Mouse (Mus musculus): ENCODE results near the gene Prkce. TPM values are rescaled to one million over a fixed set of nuclear protein-coding genes. Genes with fewer than 3 reads are reported as not detected.

The Prkce gene
- polyA plus RNA-seq, 1 experiment from 2014 or later = 4.4 TPM

- no peak overlapping the region for H3K4me3 ChIP-seq
- no peak overlapping the region for H3K27ac ChIP-seq
- no peaks in the 10 kb centered on the region for H3K9me3 ChIP-seq
- no peaks in the 10 kb centered on the region for H3K36me3 ChIP-seq
- no peaks in the 10 kb centered on the region for H3K27me3 ChIP-seq (ENCODE audit: insufficient read depth, poor library complexity, severe bottlenecking)
- no peak for DNase-seq (ENCODE audit: low spot score)
- H3K4me1 ChIP-seq (replicated peaks) = peaks cover 5% of the 10 kb centered on the region; the same call in 1 of the 2 replicates
- WGBS = 87% methylated on average over 8 of the region's 8 CpGs
Observed at GRCm38 (mm10) chr17:86610271-86610969, 442.8 kb downstream of the Prkce start.

DNA sequence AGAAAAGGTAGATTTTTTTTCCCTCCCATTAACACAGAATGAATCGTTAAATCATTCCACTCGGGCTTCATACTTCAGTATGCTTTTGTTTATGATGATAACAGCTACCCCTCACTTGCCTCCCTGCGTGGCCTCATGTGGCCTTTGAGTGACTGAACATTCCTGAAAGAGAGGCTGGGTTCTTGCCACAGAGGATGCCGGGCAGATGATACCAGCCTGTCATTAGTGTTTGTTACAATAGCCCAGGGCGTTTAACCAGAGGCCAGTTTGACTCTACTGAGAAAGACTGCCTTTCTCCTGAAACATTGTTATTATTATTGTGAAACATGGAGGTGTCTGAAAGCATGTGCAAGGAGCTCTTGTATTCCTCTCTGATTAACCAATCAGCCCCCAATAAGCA is 444.2 kb downstream of the Prkce start:
- H3K36me3 ChIP-seq = no peaks in the 10 kb centered on the region
- no peaks in the 10 kb centered on the region for H3K9me3 ChIP-seq
- H3K4me3 ChIP-seq = no peak overlapping the region
- no peaks in the 10 kb centered on the region for H3K27me3 ChIP-seq (ENCODE audit: insufficient read depth, poor library complexity, severe bottlenecking)
- peaks cover 5% of the 10 kb centered on the region; the same call in 1 of the 2 replicates for H3K4me1 ChIP-seq (replicated peaks)
- WGBS = 79% methylated on average over 5 of the region's 5 CpGs
- no peak for DNase-seq (ENCODE audit: low spot score)
- H3K27ac ChIP-seq = no peak overlapping the region

DNA sequence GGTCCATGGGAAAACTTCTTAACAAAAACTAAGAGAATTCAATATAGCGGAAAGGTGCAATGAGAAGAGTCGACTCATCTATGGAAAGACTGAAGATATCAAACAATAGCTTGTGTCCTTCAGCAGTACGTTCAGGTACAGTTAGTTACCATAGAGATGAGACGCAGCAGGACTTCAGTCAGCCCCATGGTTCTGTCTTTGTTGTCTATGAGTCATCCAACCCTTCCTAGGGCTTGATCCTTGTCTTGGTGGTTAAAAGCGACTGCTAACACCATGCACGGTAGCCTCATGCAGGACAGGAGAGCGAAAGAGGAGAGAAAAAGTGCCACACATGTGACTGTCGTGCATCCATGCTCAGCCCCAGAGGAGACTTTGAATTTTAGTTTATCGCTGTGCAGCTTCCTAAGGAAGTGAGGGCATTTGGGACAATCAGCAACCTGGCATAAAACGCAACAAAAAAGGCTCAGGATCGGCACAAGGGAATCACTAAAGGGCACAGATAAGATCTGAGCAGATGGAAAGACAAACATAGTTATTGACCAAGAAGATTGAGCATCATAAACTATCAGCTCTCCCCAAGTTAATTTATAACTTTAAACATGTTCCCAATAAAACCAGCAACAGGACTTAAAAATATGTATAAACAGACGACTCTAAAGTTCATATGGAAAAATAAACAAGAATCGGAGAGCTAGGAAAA is 448.2 kb downstream of the Prkce start:
- no peak for DNase-seq (ENCODE audit: low spot score)
- WGBS = 87% methylated on average over 13 of the region's 13 CpGs
- Histone ChIP-seq H3K27ac (no peak overlapping the region), H3K4me3 (no peak overlapping the region), H3K27me3 (ENCODE audit: insufficient read depth, poor library complexity, severe bottlenecking) (no peaks in the 10 kb centered on the region), H3K36me3 (no peaks in the 10 kb centered on the region), H3K4me1 (replicated peaks) (peaks cover 21% of the 10 kb centered on the region), H3K9me3 (no peaks in the 10 kb centered on the region)

DNA sequence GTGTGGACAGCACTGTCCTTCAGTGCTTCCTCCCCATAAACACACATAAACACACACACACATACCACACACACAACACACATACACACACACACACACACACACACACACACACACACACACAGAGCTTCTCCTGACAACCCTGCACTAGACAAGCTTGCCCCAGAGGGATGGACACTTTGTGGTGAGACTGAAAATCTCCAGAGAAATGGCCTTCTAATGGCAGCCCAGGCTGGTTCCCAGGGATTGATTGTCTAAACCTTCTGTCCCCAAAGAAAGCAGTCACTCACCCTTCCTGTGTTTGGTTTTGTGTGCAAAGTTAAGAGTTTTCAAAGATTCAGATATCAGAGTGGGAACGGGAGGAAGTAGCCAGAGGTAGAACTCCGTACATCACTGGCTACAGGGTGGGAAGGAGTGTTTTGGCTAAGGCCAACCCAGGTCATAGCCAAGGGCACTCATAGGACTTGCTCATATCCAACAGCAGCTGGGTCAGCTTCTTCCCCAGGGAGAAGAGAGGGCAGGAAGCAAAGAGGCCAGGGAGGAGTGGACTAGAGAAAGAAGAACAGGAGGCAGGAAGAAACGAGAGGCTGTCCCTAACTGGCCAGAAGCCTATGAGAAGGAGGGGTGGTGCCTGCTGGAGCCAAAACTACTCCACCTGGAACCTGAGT is 450.1 kb downstream of the Prkce start:
- Histone ChIP-seq H3K27me3 (ENCODE audit: insufficient read depth, poor library complexity, severe bottlenecking) (no peaks in the 10 kb centered on the region), H3K4me3 (no peak overlapping the region), H3K4me1 (replicated peaks) (peaks cover 21% of the 10 kb centered on the region), H3K36me3 (no peaks in the 10 kb centered on the region), H3K9me3 (no peaks in the 10 kb centered on the region), H3K27ac (peak overlapping the region; percentile 36; the same call in 1 of the 2 replicates)
- WGBS = 61% methylated on average over 3 of the region's 3 CpGs
- no peak for DNase-seq (ENCODE audit: low spot score)

GRCm38 (mm10) chr17:86618431-86618861 is 450.9 kb downstream of the Prkce start:
- 75% methylated on average over 4 of the region's 4 CpGs for WGBS
- Histone ChIP-seq H3K4me1 (replicated peaks) (peaks cover 21% of the 10 kb centered on the region), H3K9me3 (no peaks in the 10 kb centered on the region), H3K27me3 (ENCODE audit: insufficient read depth, poor library complexity, severe bottlenecking) (no peaks in the 10 kb centered on the region), H3K27ac (peak overlapping the region; percentile 36; the same call in 1 of the 2 replicates), H3K36me3 (no peaks in the 10 kb centered on the region), H3K4me3 (no peak overlapping the region)
- peak; percentile 15 for DNase-seq (ENCODE audit: low spot score)

DNA sequence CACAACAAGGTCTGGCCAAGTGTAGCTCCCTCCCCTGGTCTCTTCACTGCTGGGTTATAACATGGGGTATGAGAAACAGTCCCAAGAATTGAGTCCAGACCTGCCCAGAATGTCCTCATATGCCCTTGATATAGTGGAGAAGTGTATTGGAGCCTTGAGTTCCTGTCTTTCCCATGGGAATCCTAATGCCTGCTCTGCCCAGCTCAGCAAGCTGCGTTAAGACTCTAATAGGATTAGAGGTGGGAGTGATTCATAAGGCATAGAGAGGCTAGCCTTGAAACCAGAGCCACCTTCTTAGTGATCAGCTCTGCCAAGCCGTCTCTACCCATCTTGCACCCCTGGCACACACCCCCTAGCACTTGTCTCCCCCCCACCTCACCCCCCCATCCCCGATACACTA is 455.3 kb downstream of the Prkce start:
- no peaks in the 10 kb centered on the region for H3K36me3 ChIP-seq
- no peak for DNase-seq (ENCODE audit: low spot score)
- H3K27me3 ChIP-seq (ENCODE audit: insufficient read depth, poor library complexity, severe bottlenecking) = no peaks in the 10 kb centered on the region
- H3K4me3 ChIP-seq = no peak overlapping the region
- 86% methylated on average over 3 of the region's 3 CpGs for WGBS
- no peak overlapping the region for H3K27ac ChIP-seq
- H3K9me3 ChIP-seq = no peaks in the 10 kb centered on the region
- peaks cover 9% of the 10 kb centered on the region for H3K4me1 ChIP-seq (replicated peaks)

GRCm38 (mm10) chr17:86626523-86626922 is 458.9 kb downstream of the Prkce start:
- DNase-seq (ENCODE audit: low spot score) = no peak
- no peak overlapping the region for H3K4me3 ChIP-seq
- H3K36me3 ChIP-seq = 0 out of 2 replicates have a peak, but pooled peaks cover 9% of the 10 kb centered on the region
- H3K27ac ChIP-seq = no peak overlapping the region
- H3K4me1 ChIP-seq (replicated peaks) = no peaks in the 10 kb centered on the region
- H3K27me3 ChIP-seq (ENCODE audit: insufficient read depth, poor library complexity, severe bottlenecking) = no peaks in the 10 kb centered on the region
- WGBS = 93% methylated on average over 6 of the region's 6 CpGs
- no peaks in the 10 kb centered on the region for H3K9me3 ChIP-seq

GRCm38 (mm10) chr17:86633131-86633530 is 465.5 kb downstream of the Prkce start:
- Histone ChIP-seq H3K27ac (no peak overlapping the region), H3K27me3 (ENCODE audit: insufficient read depth, poor library complexity, severe bottlenecking) (no peaks in the 10 kb centered on the region), H3K4me3 (no peak overlapping the region), H3K4me1 (replicated peaks) (no peaks in the 10 kb centered on the region), H3K9me3 (no peaks in the 10 kb centered on the region), H3K36me3 (0 out of 2 replicates have a peak, but pooled peaks cover 9% of the 10 kb centered on the region)
- WGBS = 86% methylated on average over 4 of the region's 4 CpGs
- DNase-seq (ENCODE audit: low spot score) = no peak

DNA sequence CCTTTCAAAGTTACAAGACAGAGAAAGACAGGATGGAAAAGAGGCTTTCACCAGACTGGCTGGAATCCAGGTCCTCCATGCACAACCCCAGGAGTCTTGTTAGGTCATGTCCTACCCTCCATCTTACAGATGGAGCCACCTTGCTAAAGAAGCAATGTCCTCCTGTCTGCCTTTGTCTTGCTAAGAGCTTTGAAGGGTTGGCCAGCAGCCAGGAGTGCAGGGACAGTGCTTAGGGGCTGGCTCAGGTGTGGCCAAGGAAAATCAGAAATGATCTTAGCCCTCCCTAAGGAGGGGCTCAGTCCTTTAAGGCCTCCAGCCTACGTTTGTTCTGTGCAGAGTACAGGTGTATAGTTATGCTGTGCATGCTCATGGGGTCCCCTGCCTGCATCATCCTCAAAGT is 469.7 kb downstream of the Prkce start:
- Histone ChIP-seq H3K4me3 (no peak overlapping the region), H3K27ac (no peak overlapping the region), H3K27me3 (ENCODE audit: insufficient read depth, poor library complexity, severe bottlenecking) (no peaks in the 10 kb centered on the region), H3K9me3 (no peaks in the 10 kb centered on the region), H3K36me3 (no peaks in the 10 kb centered on the region), H3K4me1 (replicated peaks) (no peaks in the 10 kb centered on the region)
- WGBS = 85% methylated on average over 1 of the region's 1 CpGs
- no peak for DNase-seq (ENCODE audit: low spot score)

DNA sequence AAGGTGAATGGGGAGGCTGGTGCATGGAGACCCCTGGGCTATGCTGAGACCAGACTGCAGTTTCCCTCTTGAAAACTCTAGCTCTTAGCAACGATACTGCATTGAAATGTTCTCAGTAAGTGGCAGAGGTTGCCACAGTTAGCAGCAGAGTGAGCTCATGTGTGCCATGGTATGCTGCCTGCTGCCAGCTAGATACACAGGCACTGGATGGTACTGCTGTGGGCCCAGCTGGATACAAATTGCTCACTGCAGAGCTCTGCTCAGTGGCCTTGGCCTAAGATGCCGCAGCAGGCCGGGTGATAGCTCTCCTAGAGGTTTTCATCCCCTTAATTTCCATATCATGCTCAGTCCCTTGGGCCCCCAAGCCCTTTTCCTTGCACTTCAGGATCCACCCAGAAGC is 471.7 kb downstream of the Prkce start:
- H3K27me3 ChIP-seq (ENCODE audit: insufficient read depth, poor library complexity, severe bottlenecking) = no peaks in the 10 kb centered on the region
- H3K27ac ChIP-seq = no peak overlapping the region
- no peak overlapping the region for H3K4me3 ChIP-seq
- WGBS = 82% methylated on average over 3 of the region's 3 CpGs
- no peaks in the 10 kb centered on the region for H3K36me3 ChIP-seq
- H3K4me1 ChIP-seq (replicated peaks) = no peaks in the 10 kb centered on the region
- H3K9me3 ChIP-seq = no peaks in the 10 kb centered on the region
- no peak for DNase-seq (ENCODE audit: low spot score)

DNA sequence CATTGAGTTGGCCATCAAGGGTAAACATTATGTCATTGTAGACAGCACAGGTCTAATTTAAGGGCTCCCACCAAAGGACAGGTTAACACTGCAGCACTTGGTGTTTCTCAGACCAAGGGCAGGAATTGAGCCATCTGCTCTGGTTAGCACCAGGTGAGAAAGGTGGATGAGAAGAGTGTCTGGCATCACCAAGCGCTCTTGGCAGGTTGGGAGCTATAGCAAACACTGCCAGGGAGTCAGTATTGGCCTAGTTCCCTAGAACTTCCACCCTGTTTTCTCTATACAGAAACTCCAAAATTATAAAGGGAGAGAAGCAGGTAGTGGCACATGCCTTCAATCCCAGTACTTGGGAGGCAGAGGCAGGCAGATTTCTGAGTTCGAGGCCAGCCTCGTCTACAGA is 479.6 kb downstream of the Prkce start:
- no peaks in the 10 kb centered on the region for H3K27me3 ChIP-seq (ENCODE audit: insufficient read depth, poor library complexity, severe bottlenecking)
- no peaks in the 10 kb centered on the region for H3K9me3 ChIP-seq
- H3K36me3 ChIP-seq = no peaks in the 10 kb centered on the region
- DNase-seq (ENCODE audit: low spot score) = no peak
- no peak overlapping the region for H3K4me3 ChIP-seq
- 95% methylated on average over 3 of the region's 3 CpGs for WGBS
- H3K27ac ChIP-seq = no peak overlapping the region
- no peaks in the 10 kb centered on the region for H3K4me1 ChIP-seq (replicated peaks)

GRCm38 (mm10) chr17:86648856-86649435 is 481.4 kb downstream of the Prkce start:
- no peak overlapping the region for H3K4me3 ChIP-seq
- no peak overlapping the region for H3K27ac ChIP-seq
- DNase-seq (ENCODE audit: low spot score) = no peak
- no peaks in the 10 kb centered on the region for H3K9me3 ChIP-seq
- 89% methylated on average over 12 of the region's 12 CpGs for WGBS
- H3K27me3 ChIP-seq (ENCODE audit: insufficient read depth, poor library complexity, severe bottlenecking) = no peaks in the 10 kb centered on the region
- H3K4me1 ChIP-seq (replicated peaks) = no peaks in the 10 kb centered on the region
- no peaks in the 10 kb centered on the region for H3K36me3 ChIP-seq

DNA sequence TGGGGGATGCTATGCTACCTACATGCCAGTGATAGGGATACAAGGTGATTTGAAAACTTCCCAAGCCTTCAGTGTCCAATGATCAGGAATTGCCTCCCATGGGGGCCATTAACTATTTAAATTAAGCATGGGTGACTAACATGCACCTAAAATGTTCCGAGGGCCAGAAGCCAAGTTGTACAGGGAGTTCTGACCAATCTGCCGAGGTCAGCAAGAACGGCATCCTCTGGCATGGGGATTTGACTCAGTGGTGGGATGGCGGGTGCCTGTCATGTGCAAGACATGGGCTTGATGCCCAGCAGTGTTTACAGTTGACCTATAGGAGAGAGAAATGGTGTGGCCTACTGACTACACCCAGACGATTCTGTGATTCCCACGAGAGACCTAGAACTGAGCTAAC is 482.7 kb downstream of the Prkce start:
- H3K9me3 ChIP-seq = no peaks in the 10 kb centered on the region
- no peaks in the 10 kb centered on the region for H3K4me1 ChIP-seq (replicated peaks)
- H3K27me3 ChIP-seq (ENCODE audit: insufficient read depth, poor library complexity, severe bottlenecking) = no peaks in the 10 kb centered on the region
- no peak for DNase-seq (ENCODE audit: low spot score)
- H3K4me3 ChIP-seq = no peak overlapping the region
- H3K36me3 ChIP-seq = no peaks in the 10 kb centered on the region
- 94% methylated on average over 6 of the region's 6 CpGs for WGBS
- H3K27ac ChIP-seq = no peak overlapping the region
